Mouse (Mus musculus): ENCODE data around the gene Mmp23.
"Not testable (repeated sequence)": the region's sequence is repeated elsewhere in the genome, so short reads cannot be mapped to it uniquely, and the experiment has no call there.

Mmp23 gene

GRCm38 (mm10) chr4:155654456-155655298 is 1.5 kb upstream of the Mmp23 start:
- peak; percentile 41 for DNase-seq (ENCODE audit: low read depth, low spot score)

GRCm38 (mm10) chr4:155654183-155654455 is 935 bp upstream of the Mmp23 start:
- no peak for DNase-seq (ENCODE audit: low read depth, low spot score)

GRCm38 (mm10) chr4:155653451-155654182 is 433 bp upstream of the Mmp23 start:
- DNase-seq (ENCODE audit: low read depth, low spot score) = peak; percentile 64

- DNase-seq (ENCODE audit: low read depth, low spot score) = peak; percentile 27
These were observed 700 bp downstream of the Mmp23 start for GRCm38 (mm10) chr4:155652283-155653085.

GRCm38 (mm10) chr4:155651553-155652269 is 1.5 kb downstream of the Mmp23 start:
- peak; percentile 83 for DNase-seq (ENCODE audit: low read depth, low spot score)

- no peak for DNase-seq (ENCODE audit: low read depth, low spot score)
These were observed 3.8 kb downstream of the Mmp23 start for GRCm38 (mm10) chr4:155649355-155649754.

GRCm38 (mm10) chr4:155645721-155646120 is 7.5 kb downstream of the Mmp23 start:
- no peak for DNase-seq (ENCODE audit: low read depth, low spot score)

GRCm38 (mm10) chr4:155645308-155645707 is 7.9 kb downstream of the Mmp23 start, which contains the start of gene Gm10563:
Gene Gm10563, minus strand, starts transcription at chr4:155645408.
- DNase-seq (ENCODE audit: low read depth, low spot score) = not testable (repeated sequence)

GRCm38 (mm10) chr4:155643531-155643930 is 9.7 kb downstream of the Mmp23 start:
- DNase-seq (ENCODE audit: low read depth, low spot score) = no peak

- no peak for DNase-seq (ENCODE audit: low read depth, low spot score)
These were observed 17.3 kb downstream of the Mmp23 start for GRCm38 (mm10) chr4:155635766-155636499.

GRCm38 (mm10) chr4:155630267-155630666 is 22.9 kb downstream of the Mmp23 start:
- DNase-seq (ENCODE audit: low read depth, low spot score) = no peak

- DNase-seq (ENCODE audit: low read depth, low spot score) = peak; percentile 99
These were observed 28.6 kb downstream of the Mmp23 start, which contains the start of gene Cdk11b for GRCm38 (mm10) chr4:155624338-155625291. Gene Cdk11b, plus strand, starts transcription at chr4:155624854.

- DNase-seq (ENCODE audit: low read depth, low spot score) = no peak
These were observed 34.9 kb downstream of the Mmp23 start for GRCm38 (mm10) chr4:155618321-155618720.

- DNase-seq (ENCODE audit: low read depth, low spot score) = no peak
These were observed 39.9 kb downstream of the Mmp23 start for GRCm38 (mm10) chr4:155613264-155613663.

- DNase-seq (ENCODE audit: low read depth, low spot score) = no peak
These were observed 41.3 kb downstream of the Mmp23 start for GRCm38 (mm10) chr4:155611860-155612259.

GRCm38 (mm10) chr4:155606825-155607224 is 46.4 kb downstream of the Mmp23 start:
- no peak for DNase-seq (ENCODE audit: low read depth, low spot score)

- DNase-seq (ENCODE audit: low read depth, low spot score) = no peak
These were observed 48.1 kb downstream of the Mmp23 start for GRCm38 (mm10) chr4:155605132-155605531.

- no peak for DNase-seq (ENCODE audit: low read depth, low spot score)
These were observed 49.4 kb downstream of the Mmp23 start for GRCm38 (mm10) chr4:155603801-155604200.

- DNase-seq (ENCODE audit: low read depth, low spot score) = no peak
These were observed 50.4 kb downstream of the Mmp23 start for GRCm38 (mm10) chr4:155602753-155603152.

Measured in 3T3-L1 (cell line).